ENCODE assay signal across 28 mouse cellular contexts in the genomic region with DNA sequence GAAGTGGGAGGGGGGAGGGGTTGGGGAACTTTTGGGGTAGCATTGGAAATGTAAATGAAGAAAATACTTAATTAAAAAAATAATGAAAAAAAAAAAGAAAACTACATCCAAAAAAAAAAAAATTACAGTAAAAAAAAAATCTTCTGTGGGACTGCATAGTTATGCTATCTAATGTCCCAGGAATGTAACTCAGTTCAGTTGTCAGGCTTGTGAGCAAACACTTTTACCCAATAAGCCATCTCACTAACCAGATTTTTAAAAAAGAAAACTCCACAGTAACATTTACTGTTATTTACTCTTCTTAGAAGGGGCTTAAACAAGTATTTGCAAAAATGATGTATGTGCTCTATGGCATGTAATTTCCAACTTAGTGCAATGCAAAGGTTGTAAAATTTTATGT. TPM values are rescaled to one million over a fixed set of nuclear protein-coding genes. Genes with fewer than 3 reads are reported as not detected.
DNase-seq lines count a peak whose midpoint lies in the region; ATAC-seq and TF ChIP-seq lines count a peak whose summit lies in the region.
"Had no signal": no experiment of that assay in that cellular context is flagged by ENCODE, and none has a peak within 500 bp of the region (broad histone marks: within the 10 kb centered on the region; RNA-seq: fewer than 3 reads in every experiment).

No protein-coding gene starts in this region.

- ATAC-seq in kidney, postnatal 0 days (replicated peaks; ENCODE audit: low FRiP score, low read depth) = no peak
- ATAC-seq in lung, embryonic 15.5 days (ENCODE audit: borderline replicate concordance, extremely low read depth, low FRiP score, low TSS enrichment) = no peak; the same call in 1 of the 2 replicates
- ATAC-seq: activated CD4-positive, CD25-positive, alpha-beta regulatory T cell, adult 4 months; CD4-positive, CD25-positive, alpha-beta regulatory T cell, adult 4 months; forebrain, embryonic 14.5 days; forebrain, embryonic 16.5 days had no signal

- no peak overlapping the region for H3K27ac ChIP-seq in kidney, postnatal 0 days
- H3K27ac ChIP-seq in lung, embryonic 15.5 days = peak overlapping the region; percentile 11; the same call in 1 of the 2 replicates
- H3K27ac ChIP-seq in embryonic fibroblast, embryonic 13.5 days (ENCODE audit: insufficient read depth, low read length) = peak overlapping the region; percentile 83
- H3K27ac ChIP-seq: embryonic facial prominence, embryonic 10.5 days; embryonic facial prominence, embryonic 12.5 days; forebrain, embryonic 10.5 days; forebrain, embryonic 12.5 days had no signal

- no peaks in the 10 kb centered on the region for H3K4me1 ChIP-seq in kidney, postnatal 0 days (replicated peaks; ENCODE audit: insufficient read depth, low read length)
- no peaks in the 10 kb centered on the region for H3K4me1 ChIP-seq in lung, embryonic 15.5 days
- 0 out of 2 replicates have a peak, but pooled peaks cover 3% of the 10 kb centered on the region for H3K4me1 ChIP-seq in embryonic fibroblast, embryonic 13.5 days (ENCODE audit: control insufficient read depth, insufficient read depth, low read length)
- H3K4me1 ChIP-seq: embryonic facial prominence, embryonic 10.5 days; embryonic facial prominence, embryonic 12.5 days; forebrain, embryonic 10.5 days; forebrain, embryonic 12.5 days had no signal

- no peak overlapping the region for H3K4me3 ChIP-seq in kidney, postnatal 0 days (replicated peaks; ENCODE audit: low read depth, low read length)
- no peak overlapping the region for H3K4me3 ChIP-seq in lung, embryonic 15.5 days
- no peak overlapping the region for H3K4me3 ChIP-seq in embryonic fibroblast, embryonic 13.5 days (ENCODE audit: insufficient read depth, low read length)
- H3K4me3 ChIP-seq: embryonic facial prominence, embryonic 10.5 days; embryonic facial prominence, embryonic 12.5 days; erythroblast, embryonic 14.5 days; forebrain, embryonic 10.5 days; forebrain, embryonic 12.5 days had no signal

- no peaks in the 10 kb centered on the region for H3K9me3 ChIP-seq in kidney, postnatal 0 days (replicated peaks; ENCODE audit: low read length)
- H3K9me3 ChIP-seq in lung, embryonic 15.5 days = no peaks in the 10 kb centered on the region
- H3K9me3 ChIP-seq: embryonic facial prominence, embryonic 10.5 days; embryonic facial prominence, embryonic 12.5 days; forebrain, embryonic 10.5 days; forebrain, embryonic 12.5 days; G1E had no signal

- no peaks in the 10 kb centered on the region for H3K36me3 ChIP-seq in kidney, postnatal 0 days (ENCODE audit: insufficient read depth, low read length)
- no peaks in the 10 kb centered on the region for H3K36me3 ChIP-seq in lung, embryonic 15.5 days
- H3K36me3 ChIP-seq: embryonic facial prominence, embryonic 10.5 days; embryonic facial prominence, embryonic 12.5 days; forebrain, embryonic 10.5 days; forebrain, embryonic 12.5 days; G1E had no signal

- DNase-seq in kidney, postnatal 0 days (ENCODE audit: low spot score) = peak; percentile 37
- no peak for DNase-seq in kidney, postnatal 25 days
- DNase-seq in lung, postnatal 36 days = no peak
- DNase-seq in NIH3T3 (ENCODE audit: low read depth) = peak; percentile 45
- no peak for DNase-seq in layer of hippocampus, adult 11-12 months (ENCODE audit: low spot score)
- no peak for DNase-seq in thymus, postnatal 10 days (ENCODE audit: low spot score in 2 of 2)
- DNase-seq: adrenal gland, adult 8-10 months; adrenal gland, postnatal 14 days; adrenal gland, postnatal 36 days; B cell, adult 2 months; cerebellum, adult 11-12 months; cerebellum, adult 2 months; cerebellum, adult 9-10 months; cerebellum, postnatal 10 days; cerebellum, postnatal 25 days had no signal

- no peak for TF ChIP-seq POLR2A in embryonic fibroblast, embryonic 13.5 days (IDR thresholded peaks at IDR 0.05; ENCODE audit: low read depth, low read length)

- no peaks in the 10 kb centered on the region for H3K27me3 ChIP-seq in kidney, postnatal 0 days (ENCODE audit: insufficient read depth, low read length)
- H3K27me3 ChIP-seq in lung, embryonic 15.5 days = no peaks in the 10 kb centered on the region
- H3K27me3 ChIP-seq: CH12.LX; embryonic facial prominence, embryonic 12.5 days; forebrain, embryonic 12.5 days had no signal

- H3K4me2 ChIP-seq in kidney, postnatal 0 days (ENCODE audit: low read length) = no peak overlapping the region
- H3K4me2 ChIP-seq in lung, embryonic 15.5 days = no peak overlapping the region
- H3K4me2 ChIP-seq: embryonic facial prominence, embryonic 12.5 days; forebrain, embryonic 12.5 days had no signal

- no peak overlapping the region for H3K9ac ChIP-seq in kidney, postnatal 0 days (ENCODE audit: low read depth, low read length)
- no peak overlapping the region for H3K9ac ChIP-seq in lung, embryonic 15.5 days
- H3K9ac ChIP-seq: embryonic facial prominence, embryonic 12.5 days; forebrain, embryonic 12.5 days had no signal

- no peak for TF ChIP-seq CTCF in kidney, postnatal 0 days (IDR thresholded peaks at IDR 0.05; ENCODE audit: low read depth)
- TF ChIP-seq CTCF in embryonic fibroblast, embryonic 13.5 days (IDR thresholded peaks at IDR 0.05; ENCODE audit: borderline replicate concordance, insufficient read depth, low read length) = no peak

RNA-seq across cellular contexts. Expression of a gene that starts 24.0 kb away (rescaled TPM):
- 26.4 and 28.3 TPM in 2 replicates for polyA plus RNA-seq in kidney, postnatal 0 days (2015; fragmentation: Nextera tagmentation; extraction: Ambion mirVana)
- 83.5 and 85.9 TPM in 2 replicates for polyA plus RNA-seq in lung, embryonic 15.5 days (2015; fragmentation: Nextera tagmentation; extraction: Ambion mirVana)
- polyA plus RNA-seq in embryonic fibroblast, embryonic 13.5 days (2011; ENCODE audit: insufficient read length, low read depth, missing spikeins) = 998 and 1,092 TPM in 2 replicates
- polyA plus RNA-seq: CD4-positive, CD25-positive, alpha-beta regulatory T cell, adult 4 months; G1E had no signal

Comparison
In these comparisons a context has a peak if more than half of its experiments do, and no peak if none do; other contexts are left out.
1. DNase-seq: peak in kidney, postnatal 0 days (single experiment) and NIH3T3 (single experiment); none in kidney, postnatal 25 days (0 of 2), lung, postnatal 36 days (single experiment), layer of hippocampus, adult 11-12 months (single experiment) and thymus, postnatal 10 days (0 of 2).
2. RNA of a gene that starts 24.0 kb away (polyA plus RNA-seq): 998 to 1,092 TPM in embryonic fibroblast, embryonic 13.5 days; 83.5 to 85.9 TPM in lung, embryonic 15.5 days and 26.4 to 28.3 TPM in kidney, postnatal 0 days; every median in the first group is over 10 times any median in the second.